Mouse (Mus musculus): ENCODE results near the gene Trp53rkb.

DNA sequence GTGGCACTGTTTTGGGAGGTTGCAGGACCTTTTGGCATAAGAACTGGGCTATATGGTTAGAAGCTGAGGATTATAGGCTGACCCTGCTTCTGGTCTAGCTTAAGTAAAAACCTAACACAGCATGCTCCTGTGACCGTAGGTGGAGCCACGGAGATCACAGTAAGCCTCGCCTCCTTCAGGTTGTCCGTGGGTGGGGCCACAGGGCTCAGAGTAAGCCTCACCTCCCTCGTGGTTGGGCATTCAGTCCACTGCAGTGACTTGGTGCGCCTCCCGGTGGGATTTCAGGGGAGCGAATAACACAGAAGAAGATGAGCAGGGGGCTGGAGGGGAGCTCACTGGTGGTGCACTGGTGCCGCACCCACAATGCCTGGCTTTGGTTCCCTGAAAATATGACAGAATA lies 24.7 kb upstream of the Trp53rkb start:
- no peak for TF ChIP-seq POLR2A (IDR thresholded peaks at IDR 0.05; ENCODE audit: borderline replicate concordance, low read depth, low read length)
- no peak for TF ChIP-seq CTCF (IDR thresholded peaks at IDR 0.05; ENCODE audit: low read depth, low read length)
